Mouse (Mus musculus): ENCODE data around the gene Dpp6. TPM values are rescaled to one million over a fixed set of nuclear protein-coding genes. Genes with fewer than 3 reads are reported as not detected.

Dpp6 gene
- polyA plus RNA-seq, 1 experiment from 2014 or later = 7.1 TPM

DNA sequence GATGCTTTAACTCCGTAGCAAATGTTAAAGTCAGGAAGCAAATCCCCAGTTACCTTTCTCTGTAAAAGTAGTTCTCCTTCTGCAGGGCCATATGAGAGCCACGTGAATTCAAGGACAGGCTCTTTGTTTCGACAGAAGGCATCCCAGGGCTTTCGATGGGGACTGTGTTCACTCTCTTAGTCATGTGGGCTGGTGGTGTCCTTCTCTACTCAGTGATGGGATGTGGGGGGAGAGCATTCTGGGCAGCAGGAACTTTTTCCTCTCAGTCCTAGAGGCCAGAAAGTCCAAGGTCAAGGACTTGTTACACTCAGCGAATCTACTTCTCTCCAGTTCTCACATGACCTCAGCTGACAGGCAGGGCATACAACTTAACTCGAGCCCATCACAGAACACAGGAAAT lies 525.3 kb downstream of the Dpp6 start:
- WGBS = 71% methylated on average over 6 of the region's 6 CpGs
- no peak for ATAC-seq (replicated peaks; ENCODE audit: low FRiP score)
- H3K4me2 ChIP-seq (ENCODE audit: low read depth, low read length, severe bottlenecking) = no peak overlapping the region

GRCm38 (mm10) chr5:27343626-27344025 lies 526.6 kb downstream of the Dpp6 start:
- 94% methylated on average over 1 of the region's 1 CpGs for WGBS
- DNase-seq (ENCODE audit: low spot score) = no peak

More for the DNA sequence above, 525.3 kb downstream of the Dpp6 start:
- H3K4me1 ChIP-seq (replicated peaks; ENCODE audit: control insufficient read depth, insufficient read depth, low read length) = no peaks in the 10 kb centered on the region
- H3K4me3 ChIP-seq (ENCODE audit: low read depth, low read length) = no peak overlapping the region
- no peak overlapping the region for H3K9ac ChIP-seq (ENCODE audit: low read length)
- no peak for DNase-seq (ENCODE audit: low spot score)
- no peak overlapping the region for H3K27ac ChIP-seq (ENCODE audit: low read depth, low read length)
- H3K27me3 ChIP-seq (ENCODE audit: control insufficient read depth, insufficient read depth, low read length) = no peaks in the 10 kb centered on the region
- no peaks in the 10 kb centered on the region for H3K36me3 ChIP-seq (ENCODE audit: control insufficient read depth, insufficient read depth, low read length)
- no peaks in the 10 kb centered on the region for H3K9me3 ChIP-seq (ENCODE audit: control insufficient read depth, low read length)

GRCm38 (mm10) chr5:27348181-27349095 lies 531.4 kb downstream of the Dpp6 start:
- DNase-seq (ENCODE audit: low spot score) (no peak), ATAC-seq (replicated peaks; ENCODE audit: low FRiP score) (no peak)
- 0 out of 2 replicates have a peak, but pooled peaks cover 3% of the 10 kb centered on the region for H3K4me1 ChIP-seq (replicated peaks; ENCODE audit: control insufficient read depth, insufficient read depth, low read length)
- no peaks in the 10 kb centered on the region for H3K9me3 ChIP-seq (ENCODE audit: control insufficient read depth, low read length)
- WGBS = 67% methylated on average over 5 of the region's 5 CpGs
- H3K4me3 ChIP-seq (ENCODE audit: low read depth, low read length) = no peak overlapping the region
- no peaks in the 10 kb centered on the region for H3K27me3 ChIP-seq (ENCODE audit: control insufficient read depth, insufficient read depth, low read length)
- no peak overlapping the region for H3K4me2 ChIP-seq (ENCODE audit: low read depth, low read length, severe bottlenecking)
- no peaks in the 10 kb centered on the region for H3K36me3 ChIP-seq (ENCODE audit: control insufficient read depth, insufficient read depth, low read length)
- H3K9ac ChIP-seq (ENCODE audit: low read length) = no peak overlapping the region
- no peak overlapping the region for H3K27ac ChIP-seq (ENCODE audit: low read depth, low read length)

More at GRCm38 (mm10) chr5:27343626-27344025, 526.6 kb downstream of the Dpp6 start:
- no peak overlapping the region for H3K4me3 ChIP-seq (ENCODE audit: low read depth, low read length)
- no peak overlapping the region for H3K9ac ChIP-seq (ENCODE audit: low read length)
- no peak for ATAC-seq (replicated peaks; ENCODE audit: low FRiP score)
- H3K27ac ChIP-seq (ENCODE audit: low read depth, low read length) = no peak overlapping the region
- no peaks in the 10 kb centered on the region for H3K27me3 ChIP-seq (ENCODE audit: control insufficient read depth, insufficient read depth, low read length)
- H3K4me2 ChIP-seq (ENCODE audit: low read depth, low read length, severe bottlenecking) = no peak overlapping the region
- 0 out of 2 replicates have a peak, but pooled peaks cover 2% of the 10 kb centered on the region for H3K4me1 ChIP-seq (replicated peaks; ENCODE audit: control insufficient read depth, insufficient read depth, low read length)
- H3K36me3 ChIP-seq (ENCODE audit: control insufficient read depth, insufficient read depth, low read length) = no peaks in the 10 kb centered on the region
- H3K9me3 ChIP-seq (ENCODE audit: control insufficient read depth, low read length) = no peaks in the 10 kb centered on the region

DNA sequence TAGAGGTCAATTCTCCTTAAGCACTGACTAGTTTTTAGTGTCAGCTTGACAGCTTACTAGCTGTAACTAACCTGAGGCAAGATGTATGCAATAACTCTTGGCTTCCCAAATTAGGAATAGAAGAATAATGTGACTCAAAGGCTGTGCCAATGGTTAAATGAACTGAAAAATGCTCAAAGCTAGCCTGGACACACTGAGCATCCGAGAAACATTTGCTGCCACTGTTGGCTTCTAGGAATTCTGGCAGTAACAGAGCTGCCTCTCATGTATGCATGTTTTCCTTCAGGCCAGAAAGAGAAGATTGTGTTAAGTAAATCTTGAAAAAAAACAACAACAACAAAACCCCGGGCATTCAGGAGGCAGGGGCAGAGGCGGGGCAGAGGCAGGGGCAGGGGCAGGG lies 540.6 kb downstream of the Dpp6 start:
- no peak for DNase-seq (ENCODE audit: low spot score)
- Histone ChIP-seq H3K9me3 (ENCODE audit: control insufficient read depth, low read length) (no peaks in the 10 kb centered on the region), H3K4me3 (ENCODE audit: low read depth, low read length) (no peak overlapping the region), H3K4me2 (ENCODE audit: low read depth, low read length, severe bottlenecking) (no peak overlapping the region), H3K9ac (ENCODE audit: low read length) (no peak overlapping the region), H3K4me1 (replicated peaks; ENCODE audit: control insufficient read depth, insufficient read depth, low read length) (no peaks in the 10 kb centered on the region), H3K36me3 (ENCODE audit: control insufficient read depth, insufficient read depth, low read length) (no peaks in the 10 kb centered on the region), H3K27me3 (ENCODE audit: control insufficient read depth, insufficient read depth, low read length) (no peaks in the 10 kb centered on the region), H3K27ac (ENCODE audit: low read depth, low read length) (no peak overlapping the region)
- WGBS = 80% methylated on average over 3 of the region's 3 CpGs
- ATAC-seq (replicated peaks; ENCODE audit: low FRiP score) = no peak

GRCm38 (mm10) chr5:27365946-27366345 lies 548.9 kb downstream of the Dpp6 start:
- WGBS = 68% methylated on average over 2 of the region's 2 CpGs
- H3K4me1 ChIP-seq (replicated peaks; ENCODE audit: control insufficient read depth, insufficient read depth, low read length) = no peaks in the 10 kb centered on the region
- H3K36me3 ChIP-seq (ENCODE audit: control insufficient read depth, insufficient read depth, low read length) = no peaks in the 10 kb centered on the region
- ATAC-seq (replicated peaks; ENCODE audit: low FRiP score) = no peak
- no peak overlapping the region for H3K27ac ChIP-seq (ENCODE audit: low read depth, low read length)
- no peaks in the 10 kb centered on the region for H3K9me3 ChIP-seq (ENCODE audit: control insufficient read depth, low read length)
- H3K4me2 ChIP-seq (ENCODE audit: low read depth, low read length, severe bottlenecking) = no peak overlapping the region
- no peak overlapping the region for H3K9ac ChIP-seq (ENCODE audit: low read length)
- H3K27me3 ChIP-seq (ENCODE audit: control insufficient read depth, insufficient read depth, low read length) = no peaks in the 10 kb centered on the region
- no peak overlapping the region for H3K4me3 ChIP-seq (ENCODE audit: low read depth, low read length)
- DNase-seq (ENCODE audit: low spot score) = no peak

DNA sequence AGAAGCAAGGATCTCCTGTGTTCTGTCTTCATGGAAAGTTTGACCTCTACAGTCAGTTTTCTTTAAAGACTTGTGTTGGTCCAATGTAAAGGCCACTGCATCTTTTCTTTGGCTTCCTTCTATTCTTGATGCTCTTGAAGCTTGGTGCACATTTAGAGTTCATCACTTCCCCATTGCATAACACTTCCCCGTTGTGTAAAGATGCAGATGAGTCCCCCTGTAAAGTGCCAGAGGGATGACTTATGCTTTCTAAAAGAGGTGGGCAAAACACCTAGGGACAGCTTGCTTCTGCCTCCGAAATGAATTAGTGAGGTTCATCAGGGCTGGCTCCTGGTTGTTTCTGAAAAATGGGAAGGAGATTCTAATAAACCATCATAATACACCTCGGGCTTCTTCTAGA lies 553.8 kb downstream of the Dpp6 start:
- no peaks in the 10 kb centered on the region for H3K9me3 ChIP-seq (ENCODE audit: control insufficient read depth, low read length)
- no peak overlapping the region for H3K27ac ChIP-seq (ENCODE audit: low read depth, low read length)
- no peak overlapping the region for H3K4me3 ChIP-seq (ENCODE audit: low read depth, low read length)
- H3K27me3 ChIP-seq (ENCODE audit: control insufficient read depth, insufficient read depth, low read length) = no peaks in the 10 kb centered on the region
- ATAC-seq (replicated peaks; ENCODE audit: low FRiP score) (no peak), DNase-seq (ENCODE audit: low spot score) (no peak)
- H3K36me3 ChIP-seq (ENCODE audit: control insufficient read depth, insufficient read depth, low read length) = no peaks in the 10 kb centered on the region
- 78% methylated on average over 3 of the region's 3 CpGs for WGBS
- no peak overlapping the region for H3K4me2 ChIP-seq (ENCODE audit: low read depth, low read length, severe bottlenecking)
- H3K9ac ChIP-seq (ENCODE audit: low read length) = no peak overlapping the region
- H3K4me1 ChIP-seq (replicated peaks; ENCODE audit: control insufficient read depth, insufficient read depth, low read length) = no peaks in the 10 kb centered on the region

- no peaks in the 10 kb centered on the region for H3K27me3 ChIP-seq (ENCODE audit: control insufficient read depth, insufficient read depth, low read length)
- WGBS = 89% methylated on average over 1 of the region's 1 CpGs
- no peak overlapping the region for H3K9ac ChIP-seq (ENCODE audit: low read length)
- H3K4me3 ChIP-seq (ENCODE audit: low read depth, low read length) = no peak overlapping the region
- DNase-seq (ENCODE audit: low spot score) (no peak), ATAC-seq (replicated peaks; ENCODE audit: low FRiP score) (no peak)
- no peaks in the 10 kb centered on the region for H3K4me1 ChIP-seq (replicated peaks; ENCODE audit: control insufficient read depth, insufficient read depth, low read length)
- no peak overlapping the region for H3K4me2 ChIP-seq (ENCODE audit: low read depth, low read length, severe bottlenecking)
- H3K27ac ChIP-seq (ENCODE audit: low read depth, low read length) = no peak overlapping the region
- no peaks in the 10 kb centered on the region for H3K36me3 ChIP-seq (ENCODE audit: control insufficient read depth, insufficient read depth, low read length)
- H3K9me3 ChIP-seq (ENCODE audit: control insufficient read depth, low read length) = no peaks in the 10 kb centered on the region
Measured at GRCm38 (mm10) chr5:27373931-27374330, 556.9 kb downstream of the Dpp6 start.

- Histone ChIP-seq H3K36me3 (ENCODE audit: control insufficient read depth, insufficient read depth, low read length) (no peaks in the 10 kb centered on the region), H3K9ac (ENCODE audit: low read length) (no peak overlapping the region), H3K9me3 (ENCODE audit: control insufficient read depth, low read length) (no peaks in the 10 kb centered on the region), H3K4me1 (replicated peaks; ENCODE audit: control insufficient read depth, insufficient read depth, low read length) (no peaks in the 10 kb centered on the region), H3K4me2 (ENCODE audit: low read depth, low read length, severe bottlenecking) (no peak overlapping the region), H3K4me3 (ENCODE audit: low read depth, low read length) (no peak overlapping the region), H3K27me3 (ENCODE audit: control insufficient read depth, insufficient read depth, low read length) (no peaks in the 10 kb centered on the region), H3K27ac (ENCODE audit: low read depth, low read length) (no peak overlapping the region)
- DNase-seq (ENCODE audit: low spot score) = no peak
- ATAC-seq (replicated peaks; ENCODE audit: low FRiP score) = no peak
- WGBS = 83% methylated on average over 3 of the region's 3 CpGs
Measured at GRCm38 (mm10) chr5:27375841-27376240, 558.8 kb downstream of the Dpp6 start.

Data from forebrain, embryonic 11.5 days (tissue).